Mouse (Mus musculus) lung, postnatal 0 days (tissue): ENCODE measurements around the gene Iqca.

Experiments
- CTCF ChIP-seq: IDR thresholded peaks from 2 replicates; pipeline ENCODE4 v1.5.1; 2016; ENCODE audit warnings: antibody characterized with exemption, mild to moderate bottlenecking
- EP300 ChIP-seq: IDR thresholded peaks from 2 replicates; pipeline ENCODE4 v1.6.1; 2016; ENCODE audit warnings: antibody characterized with exemption, mild to moderate bottlenecking, control low read depth

DNA sequence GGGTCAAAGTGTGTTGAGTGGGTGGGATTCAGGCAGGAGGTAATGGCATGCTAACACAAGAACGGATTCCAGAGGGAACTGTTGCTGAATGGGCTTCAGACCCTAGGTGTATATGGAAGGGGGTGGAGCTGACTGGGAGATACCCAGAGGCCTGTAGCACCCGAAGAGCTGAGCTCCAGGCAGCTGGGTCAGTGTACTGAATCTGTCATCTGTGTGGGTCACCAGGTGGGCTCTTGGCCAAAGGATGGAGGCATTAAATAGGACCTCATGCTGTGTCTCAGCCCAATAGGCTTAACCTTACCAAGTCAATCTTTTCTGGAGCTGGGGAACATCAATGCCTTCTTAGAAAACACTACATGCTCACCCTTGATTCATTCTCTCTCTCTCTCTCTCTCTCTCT lies 48.5 kb upstream of the Iqca start:
- TF ChIP-seq CTCF (no peak), EP300 (no peak)
